Mouse (Mus musculus): ENCODE measurements at regions not wholly inside any gene's neighbourhood (a gene's known extent, or its start where the extent isn't known, plus 50 kb on each side); places are given as distances from the start of the nearest gene placed in this dataset.

DNA sequence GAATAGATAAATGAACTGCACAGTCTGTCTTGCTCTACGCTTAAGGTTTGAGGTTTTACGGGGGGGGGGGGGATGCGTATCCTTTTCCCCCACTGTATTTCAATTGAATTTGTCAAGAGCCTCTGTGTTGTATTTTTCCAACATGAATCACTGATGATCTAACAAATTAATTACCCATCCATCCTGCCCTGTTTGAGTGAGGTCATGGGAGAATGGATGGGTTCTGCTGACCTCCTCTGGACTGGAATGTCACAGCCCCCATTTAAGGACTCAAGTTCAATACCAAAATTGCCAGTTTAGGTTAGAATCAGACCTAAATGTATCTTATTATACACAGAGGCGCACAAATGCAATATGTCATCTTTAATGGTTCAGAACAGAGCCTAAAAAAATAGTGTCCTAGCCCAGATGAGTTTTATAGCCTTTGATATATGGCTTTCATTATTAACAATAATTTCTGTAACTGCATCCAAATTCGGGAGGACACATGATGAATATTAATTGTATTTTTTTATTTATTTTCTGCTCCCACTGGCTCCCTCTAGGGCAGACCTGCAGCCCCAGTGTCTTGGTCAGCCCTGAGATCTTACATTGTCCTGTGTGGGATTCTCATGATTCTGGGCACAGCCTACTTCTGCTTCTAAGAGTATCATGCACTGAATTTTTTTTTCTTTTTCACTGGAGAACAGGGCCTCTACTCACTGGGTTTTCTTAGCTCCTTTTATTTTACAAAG lies 288.2 kb upstream of the Zfp703 start:
- DNase-seq (ENCODE audit: low read depth), result no peak

DNA sequence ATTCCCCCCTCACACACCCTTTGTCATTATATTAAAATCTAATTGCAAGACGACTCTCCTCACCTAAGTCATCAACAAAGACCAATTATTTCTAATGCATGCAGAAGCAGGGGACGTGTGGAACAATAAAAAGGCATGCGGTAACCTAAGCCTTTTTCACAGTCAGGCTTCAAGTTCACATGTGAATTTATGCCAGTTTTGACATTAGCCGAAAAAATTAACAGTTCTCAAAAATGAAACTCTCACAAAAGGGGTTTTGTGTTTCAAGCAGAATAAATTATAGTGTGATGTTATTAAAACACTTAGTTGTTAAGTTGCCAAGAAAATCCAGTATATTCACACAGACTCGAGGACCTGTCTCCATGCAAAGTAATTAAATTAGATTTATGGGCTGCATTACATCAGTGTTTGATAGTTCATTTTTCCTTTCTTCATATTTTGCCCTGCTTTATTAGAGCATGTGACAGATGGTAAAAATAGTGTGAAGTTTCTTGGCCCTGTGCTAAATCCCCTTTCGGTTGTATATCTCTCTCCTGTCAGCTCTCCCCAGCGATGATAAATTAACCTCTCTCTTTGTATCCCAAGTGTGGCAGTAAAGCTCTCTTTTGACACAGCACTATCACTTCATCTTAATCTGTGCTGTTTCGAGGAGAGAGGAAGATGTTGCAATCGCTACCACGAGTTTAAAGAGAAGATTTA lies 287.5 kb upstream of the Zfp703 start:
- DNase-seq (ENCODE audit: low read depth), result no peak

DNA sequence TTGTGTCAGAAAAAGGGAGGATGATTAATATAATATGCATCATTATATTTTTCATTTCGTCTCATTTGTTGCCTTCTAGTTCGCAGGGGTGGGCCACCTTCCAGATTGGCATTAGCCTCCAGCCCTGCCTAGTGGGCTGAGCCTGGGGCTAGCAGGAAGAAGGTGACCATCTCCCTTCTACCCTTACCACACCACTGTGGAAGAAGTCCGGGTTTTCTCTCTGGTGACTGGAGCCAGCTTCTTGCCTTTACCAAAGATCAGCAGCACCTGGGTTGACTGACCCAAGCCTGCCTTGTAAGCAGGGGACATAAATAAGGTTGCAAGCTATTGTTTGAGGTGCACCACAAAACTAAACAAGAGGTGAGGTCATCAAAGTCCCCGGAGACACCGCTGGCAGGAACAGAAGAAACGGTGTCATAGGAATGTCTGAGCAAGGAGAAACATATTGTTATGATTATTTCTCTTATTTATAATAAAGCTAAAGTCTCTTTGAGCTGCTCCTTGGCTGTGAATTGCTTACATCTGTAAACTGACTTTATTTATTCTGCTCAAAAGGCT lies 286.9 kb upstream of the Zfp703 start:
- no peak for DNase-seq (ENCODE audit: low read depth)

DNA sequence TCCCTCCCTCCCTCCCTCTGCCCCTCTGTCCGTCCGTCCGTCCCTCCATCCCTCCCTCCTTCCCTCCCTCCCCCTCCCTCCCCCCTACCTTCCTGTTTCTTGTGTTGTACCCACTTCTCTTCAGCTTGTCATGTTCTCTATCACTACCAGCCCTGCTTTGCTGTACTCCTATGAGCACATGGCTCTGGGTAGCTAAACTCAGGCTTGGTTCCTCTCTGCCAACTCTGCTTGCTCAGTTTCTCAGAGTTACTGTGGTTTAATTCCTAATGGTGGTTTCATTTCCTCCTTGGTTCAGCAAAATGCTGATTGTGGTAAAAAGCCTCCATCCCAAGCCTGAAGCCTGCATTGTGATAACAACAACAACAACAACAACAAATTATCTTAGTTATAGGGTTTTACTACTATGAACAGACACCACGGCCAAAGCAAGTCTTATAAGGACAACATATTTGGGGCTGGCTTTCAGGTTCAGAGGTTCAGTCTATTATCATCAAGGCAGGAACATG lies 279.5 kb upstream of the Zfp703 start:
- DNase-seq (ENCODE audit: low read depth), result no peak

DNA sequence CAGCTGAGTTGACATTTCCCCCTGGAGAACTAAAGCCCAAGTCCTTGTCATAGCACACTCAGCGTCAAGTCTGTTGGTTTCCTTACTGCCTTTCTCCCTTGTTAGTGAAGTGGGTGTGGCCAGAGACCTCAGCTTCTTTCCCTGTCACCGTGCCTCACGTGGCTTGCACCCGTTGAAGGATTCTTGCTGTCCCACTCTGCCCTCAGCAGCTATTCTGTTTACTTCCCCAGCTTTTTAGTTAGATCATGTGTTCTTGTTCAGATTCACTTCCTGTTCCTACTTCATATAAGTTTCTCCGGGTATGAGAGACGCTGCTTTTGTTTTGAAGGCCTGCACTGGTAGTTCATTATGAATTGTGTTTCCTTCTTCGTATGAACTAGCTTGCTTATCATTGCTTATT lies 278.5 kb upstream of the Zfp703 start:
- DNase-seq (ENCODE audit: low read depth), result no peak

DNA sequence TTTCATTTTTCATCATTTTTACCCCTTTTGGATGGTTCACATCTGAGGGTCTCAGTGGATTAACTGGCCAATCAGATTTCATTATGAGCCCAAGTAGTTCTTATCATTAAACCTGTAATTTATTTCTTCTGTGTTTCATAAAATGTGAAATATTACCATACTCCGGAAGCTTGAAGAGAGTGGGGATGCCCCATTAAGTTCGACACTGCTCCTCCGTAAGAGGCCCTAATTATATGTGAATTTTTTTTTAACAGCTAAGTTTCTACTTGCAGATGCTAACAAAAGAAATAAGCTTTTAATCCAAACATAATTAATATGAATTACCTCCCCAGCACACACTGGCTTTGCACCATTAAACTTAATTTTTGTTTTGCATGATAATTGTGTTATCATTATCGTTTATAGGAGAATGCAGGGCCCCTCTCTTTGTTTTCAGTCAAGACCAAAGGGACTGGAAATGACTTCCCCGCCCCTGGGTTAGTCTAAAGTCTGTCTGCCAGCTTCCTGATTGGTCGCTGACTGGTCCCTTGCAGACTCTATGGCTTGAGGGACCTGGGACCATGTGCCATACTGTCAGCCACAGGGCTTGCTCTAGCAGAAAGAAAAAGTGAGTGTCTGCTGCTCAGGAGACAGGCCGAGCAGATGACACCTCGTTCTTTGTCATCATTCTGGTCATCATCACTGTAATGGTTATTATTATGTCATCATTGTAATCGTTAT lies 270.9 kb upstream of the Zfp703 start:
- no peak for DNase-seq (ENCODE audit: low read depth)

DNA sequence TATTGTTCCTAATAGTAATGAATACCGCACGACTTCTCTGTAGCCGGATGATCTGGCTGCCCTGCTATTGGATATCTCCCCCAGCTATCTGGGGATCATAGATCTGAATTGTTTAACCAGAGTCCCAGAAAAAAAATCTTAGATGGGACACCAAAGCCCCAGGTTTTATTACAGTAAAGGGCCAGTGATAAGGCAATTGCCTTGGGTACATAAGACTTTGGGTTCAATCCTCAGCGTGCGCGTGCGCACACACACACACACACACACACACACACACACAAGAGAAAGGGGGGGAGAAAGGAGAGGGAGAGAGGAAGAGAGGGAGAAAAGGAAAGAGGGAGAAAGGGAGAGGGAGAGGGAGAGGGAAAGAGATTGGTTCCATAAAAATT lies 270.4 kb upstream of the Zfp703 start:
- no peak for DNase-seq (ENCODE audit: low read depth)

DNA sequence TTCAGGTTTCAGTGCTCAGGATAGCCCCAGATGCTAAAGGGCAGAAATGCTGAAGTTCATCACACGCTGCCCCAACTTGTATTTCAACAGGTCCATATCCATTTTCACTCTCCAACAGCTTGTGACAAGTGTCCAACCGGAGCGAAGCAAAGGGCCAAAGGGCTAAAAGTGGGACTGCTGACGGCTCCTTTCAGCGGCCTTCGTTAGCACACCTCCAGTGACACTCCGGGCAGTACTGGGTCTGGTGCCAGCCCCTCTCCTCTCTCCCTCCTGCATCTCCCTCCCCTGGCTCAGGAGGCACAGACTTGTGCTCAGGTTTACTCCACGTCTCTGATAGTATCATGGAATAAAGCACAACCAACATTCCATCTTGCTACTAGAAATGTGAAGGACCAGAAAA lies 263.3 kb upstream of the Zfp703 start:
- DNase-seq (ENCODE audit: low read depth), result no peak

DNA sequence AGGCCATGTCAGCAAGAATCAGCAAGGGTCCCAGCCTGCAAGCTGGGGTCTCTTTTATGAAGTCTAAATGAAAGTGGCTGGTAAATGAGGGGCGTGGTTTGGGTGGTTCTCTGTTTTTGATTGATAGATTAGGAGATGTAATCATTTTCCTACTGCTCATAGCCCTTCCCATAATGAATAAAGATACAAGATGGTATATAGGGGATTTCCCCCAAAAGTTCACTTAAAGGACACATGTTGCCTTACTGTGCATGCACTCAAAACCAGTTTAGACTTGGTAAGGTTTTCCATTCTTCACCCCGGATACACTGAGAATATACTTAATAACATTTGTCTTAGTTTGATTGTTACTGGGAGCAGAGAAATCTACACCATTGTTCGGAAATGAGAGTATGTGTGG lies 262.4 kb upstream of the Zfp703 start:
- peak; percentile 34 for DNase-seq (ENCODE audit: low read depth)

DNA sequence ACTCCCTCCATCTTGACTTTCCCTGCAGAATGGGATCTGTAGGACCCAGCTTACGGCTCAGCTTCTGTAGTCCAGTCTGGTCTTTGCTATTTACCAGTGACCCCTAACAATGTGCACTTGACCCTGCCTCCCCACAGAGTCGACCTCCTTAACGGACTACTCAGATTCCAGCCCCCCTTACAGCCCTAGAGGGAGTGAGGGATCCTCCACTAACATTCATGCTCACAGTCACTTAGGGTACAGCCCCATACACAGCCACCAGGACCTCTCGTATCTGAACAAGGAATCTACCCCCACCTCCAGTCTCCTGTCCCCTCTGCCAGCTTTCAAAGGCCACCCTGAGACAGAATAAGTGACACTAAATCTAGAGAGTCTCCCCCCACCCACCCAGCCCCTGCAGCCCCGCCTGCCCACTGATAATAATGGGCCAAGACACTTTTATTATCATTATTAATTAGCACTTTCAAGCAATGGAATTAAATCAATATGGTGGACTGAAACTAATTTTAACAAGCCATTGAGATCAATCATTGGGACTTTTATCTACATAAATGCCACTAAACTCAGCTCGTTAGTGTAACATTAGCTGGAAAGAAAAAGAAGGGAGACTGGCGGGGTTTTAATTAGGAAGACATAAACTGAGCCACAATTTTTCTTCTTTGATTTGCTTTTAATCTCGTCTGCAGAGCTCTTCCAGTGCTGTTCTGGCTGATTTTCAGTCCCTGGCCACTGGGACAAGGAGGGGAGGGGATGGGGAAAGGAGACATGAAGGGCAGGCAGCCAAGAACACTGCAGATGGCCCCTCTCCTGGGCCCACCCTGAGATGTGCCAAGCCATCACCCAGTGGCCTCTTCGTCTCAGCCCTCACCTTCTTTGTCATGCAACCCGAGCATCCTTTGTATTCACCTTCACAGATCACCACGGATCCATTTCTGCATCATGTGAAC lies 258.4 kb upstream of the Zfp703 start:
- no peak for DNase-seq (ENCODE audit: low read depth)

DNA sequence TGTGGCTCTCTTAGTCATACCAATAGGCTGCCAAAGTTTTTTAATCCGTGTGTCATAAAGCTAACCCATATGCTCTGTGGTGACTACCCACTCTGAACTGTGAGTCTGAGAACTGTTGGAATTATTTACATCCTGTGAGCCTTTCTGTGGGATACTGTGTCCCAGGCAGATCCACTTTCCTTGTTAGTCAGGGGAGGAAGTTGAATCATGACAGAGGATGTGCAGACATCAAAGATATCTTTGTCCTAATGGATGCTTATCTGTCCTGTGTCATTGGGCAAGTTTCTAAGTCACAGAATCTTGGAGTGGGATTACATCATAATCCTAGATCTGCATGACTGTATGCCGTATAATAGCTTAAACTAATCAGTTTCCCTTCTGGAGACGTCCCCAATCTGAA lies 254.4 kb upstream of the Zfp703 start:
- DNase-seq (ENCODE audit: low read depth), result no peak

DNA sequence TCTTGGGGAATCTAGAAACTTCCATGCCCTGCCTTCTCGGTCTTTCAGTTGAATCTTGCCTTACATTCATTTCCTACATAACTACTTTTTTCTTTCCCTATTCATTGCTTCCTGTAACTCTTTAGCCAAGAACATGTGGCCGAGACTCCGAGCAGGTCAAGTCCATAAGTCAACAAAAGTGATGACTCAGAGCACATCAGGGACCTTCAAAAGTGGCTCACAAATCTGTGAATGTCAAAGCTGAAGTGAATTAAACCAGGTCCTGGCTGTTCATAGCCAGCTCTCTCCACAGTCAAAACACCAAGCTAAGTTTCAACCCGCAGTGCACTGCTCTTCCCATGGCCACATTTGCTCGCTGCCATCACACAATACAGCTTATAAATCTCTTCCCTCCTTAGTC lies 252.5 kb upstream of the Zfp703 start:
- no peak for DNase-seq (ENCODE audit: low read depth)

DNA sequence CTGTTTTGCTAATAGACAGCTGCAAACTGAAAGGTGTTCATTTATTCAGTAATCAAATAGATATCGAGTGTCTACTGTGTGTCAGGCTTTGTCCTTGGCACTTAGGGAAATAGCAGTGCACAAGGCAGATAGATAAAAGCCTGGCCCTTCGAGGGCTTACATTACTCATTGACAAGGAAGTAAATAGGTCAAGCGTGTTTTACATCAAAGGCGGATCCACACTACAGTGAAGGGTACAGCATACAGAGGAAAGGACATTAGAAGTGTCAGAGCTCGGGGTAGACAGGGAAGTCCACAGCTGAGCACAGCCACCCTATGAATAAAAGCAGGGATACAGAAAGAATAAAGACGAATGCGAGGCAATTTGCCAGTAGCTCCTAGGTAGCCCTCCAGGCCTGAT lies 251.6 kb upstream of the Zfp703 start:
- no peak for DNase-seq (ENCODE audit: low read depth)

DNA sequence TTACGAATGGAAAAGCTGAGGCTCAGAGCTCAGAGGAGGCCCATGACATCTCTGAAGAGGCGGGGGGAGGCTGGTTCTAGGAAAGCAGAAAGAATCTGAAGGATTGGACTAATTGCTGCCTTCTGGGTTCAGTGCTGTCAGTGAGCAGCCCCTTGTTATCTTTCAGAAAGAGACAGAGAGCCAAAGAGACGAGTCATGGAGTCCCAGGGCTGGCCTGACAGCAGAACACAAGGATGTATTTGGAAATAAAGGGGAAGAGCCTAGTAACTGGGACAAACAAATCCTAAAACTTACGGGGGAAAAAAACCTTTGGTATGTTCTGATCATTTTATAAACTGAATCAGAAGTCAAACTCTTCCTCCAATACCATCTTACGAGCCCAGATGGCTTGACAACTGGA lies 247.8 kb upstream of the Zfp703 start:
- DNase-seq (ENCODE audit: low read depth), result no peak

DNA sequence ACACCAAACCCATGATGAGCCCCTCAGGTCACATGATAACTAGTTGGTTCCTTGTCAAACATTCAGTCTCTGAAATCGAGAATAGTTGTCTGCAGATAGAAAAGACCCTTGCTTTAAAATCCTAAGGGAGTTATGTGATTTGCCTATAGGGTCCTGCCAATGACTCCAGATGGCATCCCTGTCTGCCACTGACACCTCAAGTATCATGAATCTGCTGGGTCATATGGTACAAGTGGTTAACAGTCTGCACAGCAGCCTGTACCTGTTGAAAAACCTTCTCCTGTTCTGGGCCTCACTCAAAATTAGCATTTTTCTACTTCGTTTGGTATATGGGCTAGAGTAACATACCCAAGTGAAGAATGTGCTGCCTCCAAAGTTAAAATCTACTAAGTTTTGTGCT lies 246.0 kb upstream of the Zfp703 start:
- DNase-seq (ENCODE audit: low read depth), result no peak

DNA sequence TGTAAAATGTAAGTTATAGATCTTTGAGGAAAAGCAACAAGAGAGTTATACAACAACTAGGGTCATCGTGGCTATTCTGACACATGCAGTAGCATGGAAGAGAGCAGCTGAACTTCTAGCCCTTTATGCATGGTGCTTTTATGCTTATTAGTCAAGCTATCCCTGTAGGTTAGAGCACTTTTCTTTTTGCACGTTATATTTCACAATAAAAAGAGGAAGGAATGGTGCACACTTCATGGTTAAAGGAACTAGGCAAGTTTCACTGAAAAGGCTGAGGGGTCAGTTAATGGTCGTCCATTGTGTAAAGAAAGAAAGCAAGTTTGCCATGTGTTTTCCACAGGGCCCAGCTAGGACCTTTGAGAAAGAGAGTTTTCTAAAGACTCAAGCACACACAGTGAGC lies 232.7 kb upstream of the Zfp703 start:
- DNase-seq (ENCODE audit: low read depth), result no peak

DNA sequence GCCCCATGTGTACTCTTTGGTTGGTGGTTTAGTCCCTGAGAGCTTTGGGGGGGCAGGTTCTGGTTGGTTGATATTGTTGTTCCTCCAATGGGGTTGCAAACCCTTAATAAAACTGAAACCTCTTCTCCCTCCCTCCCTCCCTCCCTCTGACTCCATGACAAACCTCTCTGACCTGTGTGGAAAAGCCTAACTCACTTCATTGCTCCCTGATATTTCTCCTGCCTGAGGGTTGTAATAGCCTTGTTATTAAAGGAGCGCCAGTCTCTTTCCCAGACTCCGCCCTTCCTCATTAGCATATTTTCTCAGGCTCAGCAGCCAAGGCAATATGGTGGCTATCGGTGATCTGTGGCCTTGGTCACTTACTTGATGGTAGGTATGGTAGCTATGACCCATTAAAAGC lies 230.3 kb upstream of the Zfp703 start:
- DNase-seq (ENCODE audit: low read depth), result no peak

DNA sequence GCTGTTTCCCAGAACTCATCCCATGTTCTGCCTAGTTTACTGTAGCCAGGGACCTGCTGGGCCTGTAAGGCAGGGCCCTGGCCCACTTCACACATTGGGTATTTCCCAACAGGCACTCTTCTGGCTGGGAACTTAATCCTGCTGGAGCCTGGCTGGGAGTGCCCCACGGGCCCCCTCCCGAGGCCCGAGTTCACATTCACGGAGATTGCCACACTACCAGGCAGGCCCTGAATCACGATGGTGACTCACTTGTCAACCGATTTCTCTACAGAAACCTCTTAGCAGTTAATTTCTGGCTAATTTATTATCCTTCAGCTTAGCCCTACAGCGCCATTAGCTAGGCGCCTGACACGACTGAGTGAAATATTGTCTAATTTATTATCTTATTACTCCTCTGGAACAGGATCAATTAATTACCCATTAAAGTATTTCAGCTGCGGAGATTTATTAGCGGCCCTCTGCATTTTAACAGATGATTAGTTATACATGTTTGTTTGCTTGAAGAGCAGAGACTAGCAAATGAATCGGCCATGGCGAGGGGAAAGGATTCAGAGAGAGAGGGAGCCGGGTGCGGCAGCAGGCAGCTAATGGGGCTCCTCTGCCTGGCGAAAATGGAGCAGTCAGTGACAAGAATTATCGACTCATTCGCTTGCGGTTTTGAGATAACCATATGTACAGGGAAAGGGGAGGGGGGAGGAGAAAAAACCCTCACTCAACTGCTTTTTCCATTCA lies 229.7 kb upstream of the Zfp703 start:
- DNase-seq (ENCODE audit: low read depth), result no peak

DNA sequence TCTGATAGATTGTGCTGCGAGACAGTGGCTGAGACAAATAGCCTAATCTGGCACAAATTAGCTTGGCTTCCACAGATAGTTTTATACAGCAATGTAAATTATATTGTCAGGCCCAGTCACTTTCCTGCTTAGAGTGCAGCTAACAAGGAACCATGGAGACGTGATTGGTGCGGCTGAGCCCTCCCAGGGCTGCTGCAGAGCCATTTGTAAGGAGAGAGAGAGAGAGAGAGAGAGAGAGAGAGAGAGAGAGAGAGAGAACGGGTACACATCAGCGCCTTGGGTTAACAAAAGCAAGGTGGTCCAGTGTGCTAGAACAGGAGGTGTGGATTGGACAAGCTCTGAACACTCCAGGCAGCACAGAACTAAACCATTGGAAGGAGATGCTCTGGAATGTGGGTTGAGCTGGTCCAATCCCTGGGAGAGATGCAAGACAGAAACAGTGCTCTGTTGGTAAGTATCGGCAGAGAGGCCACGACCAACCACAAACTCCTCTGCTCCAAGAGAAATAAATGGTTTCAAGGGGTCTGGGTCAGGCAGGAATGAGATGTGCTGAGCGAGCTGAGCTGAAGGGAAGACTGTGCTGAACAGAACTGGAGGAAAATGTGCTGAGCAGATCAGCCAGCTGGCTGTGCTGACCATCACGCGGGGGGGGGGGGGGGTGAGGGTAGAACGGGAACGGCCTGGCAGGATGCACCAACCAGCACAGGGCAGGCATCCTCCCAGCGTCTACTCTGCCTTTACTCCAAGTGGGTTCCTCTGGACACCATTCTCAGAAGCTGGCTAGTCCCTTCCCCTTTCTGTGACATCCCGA lies 228.8 kb upstream of the Zfp703 start:
- no peak for DNase-seq (ENCODE audit: low read depth)

DNA sequence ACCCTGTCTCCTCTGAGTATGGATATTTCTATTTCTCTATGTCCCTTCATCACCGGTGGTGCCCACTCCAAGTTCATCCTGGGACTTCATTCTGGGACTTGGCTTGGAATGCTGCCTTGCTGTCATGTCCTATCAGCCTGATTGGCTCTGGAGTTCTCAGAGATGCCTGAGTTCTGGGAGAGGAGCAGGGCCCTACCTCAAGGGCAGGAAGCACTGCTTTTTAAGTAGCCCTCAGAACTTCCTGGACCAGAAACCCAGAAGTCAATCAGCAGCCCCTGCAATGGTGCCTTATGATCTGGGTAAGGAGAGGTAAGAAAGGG lies 228.2 kb upstream of the Zfp703 start:
- no peak for DNase-seq (ENCODE audit: low read depth)

All from induced T-regulatory cell, adult 2 months (primary cell).